ENCODE assay signal across 8 mouse cellular contexts in genomic region chr2:72978901-72979658, GRCm38 (mm10). TPM values are rescaled to one million over a fixed set of nuclear protein-coding genes. Genes with fewer than 3 reads are reported as not detected.
A peak's percentile ranks its signal among the peaks of the same experiment; 100 is the strongest.
DNase-seq lines count a peak whose midpoint lies in the region; ATAC-seq and TF ChIP-seq lines count a peak whose summit lies in the region.

No protein-coding gene starts in this region.

- ATAC-seq in embryonic facial prominence, embryonic 12.5 days (ENCODE audit: insufficient number of reproducible peaks, insufficient read depth, low FRiP score, low TSS enrichment), result peak; percentile 84
- ATAC-seq in limb, embryonic 13.5 days (ENCODE audit: low FRiP score, low read depth), result peak; percentile 82
- peak; percentile 82 for ATAC-seq in midbrain, embryonic 16.5 days

- peak; percentile 84 for DNase-seq in 3T3-L1 (ENCODE audit: low read depth, low spot score)
- DNase-seq in adrenal gland, postnatal 36 days, result peak; percentile 91 to 94
- DNase-seq in heart, adult 2 months, result peak; percentile 91 to 95
- peak; percentile 90 to 91 for DNase-seq in kidney, adult 8-10 months
- peak; percentile 84 to 91 for DNase-seq in spleen, adult 2 months (ENCODE audit: low read depth in 1 of 2, low spot score in 2 of 2)

- peaks cover 3% of the 10 kb centered on the region; the same call in 1 of the 2 replicates for H3K79me2 ChIP-seq in heart, adult 2 months (replicated peaks; ENCODE audit: control insufficient read depth, insufficient read depth, low read length)

- peak overlapping the region; percentile 93 for H3K4me3 ChIP-seq in embryonic facial prominence, embryonic 12.5 days
- H3K4me3 ChIP-seq in heart, adult 2 months, result peak overlapping the region; percentile 58
- peak overlapping the region; percentile 73 for H3K4me3 ChIP-seq in limb, embryonic 13.5 days
- H3K4me3 ChIP-seq in midbrain, embryonic 16.5 days (ENCODE audit: low read depth, low read length), result peak overlapping the region; percentile 97
- peak overlapping the region; percentile 100 for H3K4me3 ChIP-seq in spleen, adult 2 months (ENCODE audit: extremely low read depth, insufficient read depth, insufficient read length)

- H3K27me3 ChIP-seq in embryonic facial prominence, embryonic 12.5 days, result no peaks in the 10 kb centered on the region
- no peaks in the 10 kb centered on the region for H3K27me3 ChIP-seq in heart, adult 2 months (ENCODE audit: control insufficient read depth, insufficient read depth, low read length)
- no peaks in the 10 kb centered on the region for H3K27me3 ChIP-seq in limb, embryonic 13.5 days
- no peaks in the 10 kb centered on the region for H3K27me3 ChIP-seq in midbrain, embryonic 16.5 days (ENCODE audit: control insufficient read depth, insufficient read depth, low read depth, low read length)
- H3K27me3 ChIP-seq in spleen, adult 2 months (ENCODE audit: control insufficient read depth, insufficient read depth, low read length), result no peaks in the 10 kb centered on the region

- TF ChIP-seq POLR2A in heart, adult 2 months (IDR thresholded peaks at IDR 0.05; ENCODE audit: insufficient read depth, low read depth, low read length), result peak; percentile 75
- peak; percentile 45 for TF ChIP-seq POLR2A in spleen, adult 2 months (IDR thresholded peaks at IDR 0.05; ENCODE audit: low read depth, low read length)

- under 1% methylated on average over 62 of the region's 107 CpGs for WGBS in embryonic facial prominence, embryonic 12.5 days
- under 1% methylated on average over 57 of the region's 107 CpGs for WGBS in heart, adult 2 months
- WGBS in limb, embryonic 13.5 days, result under 1% methylated on average over 76 of the region's 107 CpGs
- WGBS in midbrain, embryonic 16.5 days, result under 1% methylated on average over 31 of the region's 107 CpGs
- under 1% methylated on average over 46 of the region's 107 CpGs for WGBS in spleen, adult 2 months

- no peak for TF ChIP-seq CTCF in heart, adult 2 months (IDR thresholded peaks at IDR 0.05)
- TF ChIP-seq CTCF in spleen, adult 2 months (IDR thresholded peaks at IDR 0.05; ENCODE audit: extremely low read depth, insufficient read depth, insufficient read length, insufficient replicate concordance), result no peak

- peaks cover 13% of the 10 kb centered on the region for H3K4me1 ChIP-seq in embryonic facial prominence, embryonic 12.5 days
- H3K4me1 ChIP-seq in heart, adult 2 months (ENCODE audit: control insufficient read depth, insufficient read depth, low read length), result peaks cover 8% of the 10 kb centered on the region
- H3K4me1 ChIP-seq in limb, embryonic 13.5 days, result peaks cover 28% of the 10 kb centered on the region
- H3K4me1 ChIP-seq in midbrain, embryonic 16.5 days (ENCODE audit: control insufficient read depth, insufficient read depth, low read length), result peaks cover 25% of the 10 kb centered on the region
- peaks cover 8% of the 10 kb centered on the region for H3K4me1 ChIP-seq in spleen, adult 2 months (ENCODE audit: control insufficient read depth, insufficient read depth, insufficient read length)

- H3K27ac ChIP-seq in embryonic facial prominence, embryonic 12.5 days, result peak overlapping the region; percentile 100
- peak overlapping the region; percentile 100 for H3K27ac ChIP-seq in heart, adult 2 months
- H3K27ac ChIP-seq in limb, embryonic 13.5 days, result peak overlapping the region; percentile 100
- H3K27ac ChIP-seq in midbrain, embryonic 16.5 days (ENCODE audit: low read length), result peak overlapping the region; percentile 100
- H3K27ac ChIP-seq in spleen, adult 2 months (ENCODE audit: insufficient read depth, low read length), result peak overlapping the region; percentile 100

- 0 out of 2 replicates have a peak, but pooled peaks have one; percentile 36 for TF ChIP-seq EP300 in heart, adult 2 months (IDR thresholded peaks at IDR 0.05; ENCODE audit: insufficient read depth, low read depth, low read length)

- H3K9ac ChIP-seq in embryonic facial prominence, embryonic 12.5 days, result peak overlapping the region; percentile 100
- peak overlapping the region; percentile 100 for H3K9ac ChIP-seq in heart, adult 2 months (ENCODE audit: low read depth, low read length)
- H3K9ac ChIP-seq in limb, embryonic 13.5 days, result peak overlapping the region; percentile 100
- H3K9ac ChIP-seq in midbrain, embryonic 16.5 days (ENCODE audit: low read depth, low read length), result peak overlapping the region; percentile 100

- peak overlapping the region; percentile 72 for H3K4me2 ChIP-seq in embryonic facial prominence, embryonic 12.5 days (replicated peaks)
- peak overlapping the region; percentile 75 for H3K4me2 ChIP-seq in limb, embryonic 13.5 days (replicated peaks)
- H3K4me2 ChIP-seq in midbrain, embryonic 16.5 days (ENCODE audit: low read length), result peak overlapping the region; percentile 56

- intact Hi-C loops in heart, adult 2 months (cut with DNase I), result loop anchor here (2.0 to 10.0 kb wide), 3 partner anchors 37 to 296 kb away; partner anchors contain the start of gene Sp9

- H3K9me3 ChIP-seq in embryonic facial prominence, embryonic 12.5 days, result no peaks in the 10 kb centered on the region
- no peaks in the 10 kb centered on the region for H3K9me3 ChIP-seq in limb, embryonic 13.5 days
- H3K9me3 ChIP-seq in midbrain, embryonic 16.5 days (replicated peaks; ENCODE audit: control insufficient read depth, low read length, poor library complexity, severe bottlenecking), result no peaks in the 10 kb centered on the region

- no peaks in the 10 kb centered on the region for H3K36me3 ChIP-seq in embryonic facial prominence, embryonic 12.5 days
- H3K36me3 ChIP-seq in heart, adult 2 months (ENCODE audit: control insufficient read depth, insufficient read depth, low read length), result peaks cover 25% of the 10 kb centered on the region
- peaks cover 7% of the 10 kb centered on the region; the same call in 1 of the 2 replicates for H3K36me3 ChIP-seq in limb, embryonic 13.5 days
- no peaks in the 10 kb centered on the region for H3K36me3 ChIP-seq in midbrain, embryonic 16.5 days (ENCODE audit: control insufficient read depth, insufficient read depth, low read length)
- peaks cover 2% of the 10 kb centered on the region for H3K36me3 ChIP-seq in spleen, adult 2 months (ENCODE audit: control insufficient read depth, insufficient read depth, low read length)

RNA-seq across cellular contexts. Expression of gene Sp3, which starts 1.2 kb away (rescaled TPM):
- total RNA-seq in adrenal gland, postnatal 36 days (2021), result 10 to 100 TPM; 54.0 to 62.2 TPM
- polyA plus RNA-seq in embryonic facial prominence, embryonic 12.5 days (2016; fragmentation: Nextera tagmentation; extraction: Ambion mirVana), result 74.6 and 77.8 TPM in 2 replicates
- total RNA-seq in heart, adult 2 months (2021), result 10 to 100 TPM; 29.6 to 33.6 TPM
- 11.1 and 21.8 TPM in 2 replicates for polyA plus RNA-seq in heart, adult 2 months (2012; rRNA removed)
- 64.1 and 65.4 TPM in 2 replicates for polyA plus RNA-seq in limb, embryonic 13.5 days (2015; fragmentation: Nextera tagmentation; extraction: Ambion mirVana)
- polyA plus RNA-seq in midbrain, embryonic 16.5 days (2015; fragmentation: Nextera tagmentation; extraction: Ambion mirVana), result 31.1 and 37.7 TPM in 2 replicates
- 9.4 and 11.0 TPM in 2 replicates for polyA plus RNA-seq in spleen, adult 2 months (2012; rRNA removed)

RNA-seq across cellular contexts. Expression of gene Gm11084, which starts 7.4 kb away (rescaled TPM):
- not detected for total RNA-seq in adrenal gland, postnatal 36 days (2021)
- not detected in 2 replicates for polyA plus RNA-seq in embryonic facial prominence, embryonic 12.5 days (2016; fragmentation: Nextera tagmentation; extraction: Ambion mirVana)
- not detected for total RNA-seq in heart, adult 2 months (2021)
- not detected in 2 replicates for polyA plus RNA-seq in heart, adult 2 months (2012; rRNA removed)
- polyA plus RNA-seq in limb, embryonic 13.5 days (2015; fragmentation: Nextera tagmentation; extraction: Ambion mirVana), result not detected in 2 replicates
- not detected in 2 replicates for polyA plus RNA-seq in midbrain, embryonic 16.5 days (2015; fragmentation: Nextera tagmentation; extraction: Ambion mirVana)
- not detected in 2 replicates for polyA plus RNA-seq in spleen, adult 2 months (2012; rRNA removed)

Comparison
In these comparisons a context has a peak if more than half of its experiments do, and no peak if none do; other contexts are left out.
1. Peak in every context shown above with its lines: DNase-seq, ATAC-seq, H3K4me3 ChIP-seq and H3K27ac ChIP-seq.